ENCODE assay signal across 9 mouse cellular contexts in genomic region chr12:11149121-11149420, GRCm38 (mm10). TPM values are rescaled to one million over a fixed set of nuclear protein-coding genes. Genes with fewer than 3 reads are reported as not detected.
DNase-seq lines count a peak whose midpoint lies in the region; ATAC-seq and TF ChIP-seq lines count a peak whose summit lies in the region.
"Had no signal": no experiment of that assay in that cellular context is flagged by ENCODE, and none has a peak within 500 bp of the region (broad histone marks: within the 10 kb centered on the region; RNA-seq: fewer than 3 reads in every experiment).

No protein-coding gene starts in this region.

- H3K27ac ChIP-seq in lung, embryonic 14.5 days (ENCODE audit: low read depth), result no peak overlapping the region
- H3K27ac ChIP-seq in forebrain, embryonic 10.5 days, result no peak overlapping the region
- no peak overlapping the region for H3K27ac ChIP-seq in limb, embryonic 10.5 days
- no peak overlapping the region for H3K27ac ChIP-seq in small intestine, adult 2 months (ENCODE audit: insufficient read depth, low read depth, low read length)

- no peaks in the 10 kb centered on the region for H3K4me1 ChIP-seq in lung, embryonic 14.5 days (ENCODE audit: insufficient read depth)
- peaks cover 23% of the 10 kb centered on the region for H3K4me1 ChIP-seq in forebrain, embryonic 10.5 days
- peaks cover 23% of the 10 kb centered on the region for H3K4me1 ChIP-seq in limb, embryonic 10.5 days
- peaks cover 3% of the 10 kb centered on the region; the same call in 1 of the 2 replicates for H3K4me1 ChIP-seq in small intestine, adult 2 months (ENCODE audit: control insufficient read depth, insufficient read depth, insufficient read length, low read length)

- TF ChIP-seq POLR2A in small intestine, adult 2 months (IDR thresholded peaks at IDR 0.05; ENCODE audit: low read depth, low read length), result no peak

- under 1% methylated on average over 14 of the region's 14 CpGs for WGBS in lung, embryonic 14.5 days
- WGBS in forebrain, embryonic 10.5 days, result 3% methylated on average over 14 of the region's 14 CpGs
- 2% methylated on average over 14 of the region's 14 CpGs for WGBS in limb, embryonic 10.5 days
- WGBS in small intestine, adult 2 months, result 2% methylated on average over 14 of the region's 14 CpGs

- ATAC-seq in lung, embryonic 14.5 days (ENCODE audit: insufficient read depth), result peak; percentile 24; the same call in 1 of the 2 replicates

- H3K4me2 ChIP-seq in lung, embryonic 14.5 days, result peak overlapping the region; percentile 92

- no peaks in the 10 kb centered on the region for H3K36me3 ChIP-seq in lung, embryonic 14.5 days (ENCODE audit: insufficient read depth)
- no peaks in the 10 kb centered on the region for H3K36me3 ChIP-seq in forebrain, embryonic 10.5 days (replicated peaks)
- no peaks in the 10 kb centered on the region for H3K36me3 ChIP-seq in limb, embryonic 10.5 days
- no peaks in the 10 kb centered on the region for H3K36me3 ChIP-seq in small intestine, adult 2 months (ENCODE audit: control insufficient read depth, insufficient read depth, low read length)

- peak overlapping the region; percentile 32 for H3K9ac ChIP-seq in lung, embryonic 14.5 days

- no peak for DNase-seq in lung, embryonic 14.5 days
- DNase-seq in lung, postnatal 25 days (ENCODE audit: low spot score), result no peak
- no peak for DNase-seq in forebrain, embryonic 10.5 days (ENCODE audit: extremely low spot score, low spot score)
- no peak for DNase-seq in limb, embryonic 10.5 days (ENCODE audit: low spot score)
- no peak for DNase-seq in right cerebral cortex, adult 18-20 months
- no peak for DNase-seq in urinary bladder, postnatal 14 days (ENCODE audit: low spot score)
- DNase-seq in kidney, adult 11 months, result no peak

- peak; percentile 39 for TF ChIP-seq CTCF in lung, embryonic 14.5 days (IDR thresholded peaks at IDR 0.05; ENCODE audit: low read depth)
- TF ChIP-seq CTCF in small intestine, adult 2 months (IDR thresholded peaks at IDR 0.05; ENCODE audit: extremely low read depth, insufficient read length, insufficient replicate concordance, low read depth, low read length), result 0 out of 2 replicates have a peak, but pooled peaks have one; percentile 10

- H3K27me3 ChIP-seq in lung, embryonic 14.5 days (ENCODE audit: insufficient read depth, low read length), result peaks cover 35% of the 10 kb centered on the region
- H3K27me3 ChIP-seq in forebrain, embryonic 10.5 days (ENCODE audit: poor library complexity, severe bottlenecking), result peaks cover 67% of the 10 kb centered on the region
- H3K27me3 ChIP-seq in limb, embryonic 10.5 days (ENCODE audit: low read depth, poor library complexity, severe bottlenecking), result peaks cover 59% of the 10 kb centered on the region
- H3K27me3 ChIP-seq in small intestine, adult 2 months (ENCODE audit: control insufficient read depth, insufficient read depth, low read length), result peaks cover 17% of the 10 kb centered on the region

- H3K4me3 ChIP-seq in lung, embryonic 14.5 days (ENCODE audit: low read depth, low read length), result peak overlapping the region; percentile 58
- peak overlapping the region; percentile 67 for H3K4me3 ChIP-seq in forebrain, embryonic 10.5 days
- peak overlapping the region; percentile 68 for H3K4me3 ChIP-seq in limb, embryonic 10.5 days
- peak overlapping the region; percentile 64 for H3K4me3 ChIP-seq in small intestine, adult 2 months (ENCODE audit: low read depth, low read length)

- H3K9me3 ChIP-seq in lung, embryonic 14.5 days (ENCODE audit: low read depth, low read length), result no peaks in the 10 kb centered on the region
- peaks cover 2% of the 10 kb centered on the region; the same call in 1 of the 2 replicates for H3K9me3 ChIP-seq in forebrain, embryonic 10.5 days
- no peaks in the 10 kb centered on the region for H3K9me3 ChIP-seq in limb, embryonic 10.5 days (replicated peaks)

RNA-seq across cellular contexts. Expression of gene Kcns3, which starts 1.8 kb away (rescaled TPM):
- polyA plus RNA-seq in lung, embryonic 14.5 days (2014; fragmentation: Nextera tagmentation; extraction: Ambion mirVana), result 4.7 and 5.7 TPM in 2 replicates
- polyA plus RNA-seq in forebrain, embryonic 10.5 days (2016; fragmentation: Nextera tagmentation; extraction: Ambion mirVana), result 0.11 TPM in 2 replicates
- 0.18 and 0.28 TPM in 2 replicates for polyA plus RNA-seq in limb, embryonic 10.5 days (2016; fragmentation: Nextera tagmentation; extraction: Ambion mirVana)
- 0.86 and 0.98 TPM in 2 replicates for polyA plus RNA-seq in small intestine, adult 2 months (2012; rRNA removed)

RNA-seq across cellular contexts. Expression of gene Msgn1, which starts 59.7 kb away (rescaled TPM):
- polyA plus RNA-seq in lung, embryonic 14.5 days (2014; fragmentation: Nextera tagmentation; extraction: Ambion mirVana), result not detected in 2 replicates
- not detected in 2 replicates for polyA plus RNA-seq in forebrain, embryonic 10.5 days (2016; fragmentation: Nextera tagmentation; extraction: Ambion mirVana)
- 0.26 TPM in 1 of 2 replicates, not detected in the other for polyA plus RNA-seq in limb, embryonic 10.5 days (2016; fragmentation: Nextera tagmentation; extraction: Ambion mirVana)
- polyA plus RNA-seq in small intestine, adult 2 months (2012; rRNA removed), result not detected in 2 replicates
- polyA plus RNA-seq: gonadal fat pad, adult 2 months had no signal
